Mouse (Mus musculus) adrenal gland, postnatal 4 days (tissue): ENCODE measurements around the gene Hist1h2be. TPM values are rescaled to one million over a fixed set of nuclear protein-coding genes. Genes with fewer than 3 reads are reported as not detected.
"Not testable (repeated sequence)": the region's sequence is repeated elsewhere in the genome, so short reads cannot be mapped to it uniquely, and the experiment has no call there.

Source experiments
- DNase-seq, 2 experiments: peaks; one replicate each; pipeline ENCODE4 v3.0.0; 2021 to 2022; ENCODE audit warnings: low spot score in 2 of 2, mixed read lengths in 2 of 2
- total RNA-seq, 2 experiments: library from RNA; stranded (reverse); gene quantifications; 2 replicates each; pipeline ENCODE4 v1.2.3; 2021

Hist1h2be gene
- total RNA-seq, 2 experiments from 2014 or later = 40.6 to 48.5 TPM

DNA sequence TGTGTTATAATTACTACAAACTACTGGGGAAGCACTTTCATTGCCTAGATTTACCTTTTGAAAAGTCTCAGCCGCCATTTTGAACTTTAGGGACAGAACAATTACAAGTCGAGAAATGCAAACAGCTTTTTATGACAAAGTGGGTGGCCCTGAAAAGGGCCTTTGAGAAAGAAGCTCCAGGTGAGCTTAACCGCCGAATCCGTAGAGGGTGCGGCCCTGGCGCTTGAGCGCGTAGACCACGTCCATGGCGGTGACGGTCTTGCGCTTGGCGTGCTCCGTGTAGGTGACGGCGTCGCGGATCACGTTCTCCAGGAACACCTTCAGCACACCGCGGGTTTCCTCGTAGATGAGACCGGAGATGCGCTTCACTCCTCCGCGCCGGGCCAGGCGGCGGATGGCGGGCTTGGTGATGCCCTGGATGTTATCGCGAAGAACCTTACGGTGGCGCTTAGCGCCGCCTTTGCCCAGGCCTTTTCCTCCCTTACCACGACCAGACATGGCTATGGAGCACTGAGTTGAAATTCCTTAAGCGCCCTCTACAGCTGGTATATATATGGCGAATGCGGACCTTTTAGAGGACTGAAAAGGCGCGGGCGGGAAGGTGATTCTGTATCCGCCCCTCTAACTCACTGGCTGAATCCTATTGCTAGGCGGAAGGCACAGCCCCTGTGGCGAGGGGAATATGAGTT, 69.6 kb downstream of the Hist1h2be start, which contains the start of gene Hist1h4f:
TSS of gene Hist1h4f (minus strand) at position 503 of the 689 bp plus-strand sequence.
- DNase-seq = peak; percentile 51 to 80

- no peak for DNase-seq
Measured at GRCm38 (mm10) chr13:23550761-23551145, 70.2 kb downstream of the Hist1h2be start.

GRCm38 (mm10) chr13:23546694-23547093, 74.2 kb downstream of the Hist1h2be start:
- DNase-seq = no peak

GRCm38 (mm10) chr13:23544787-23545120, 76.2 kb downstream of the Hist1h2be start:
- DNase-seq = not testable (repeated sequence)

DNA sequence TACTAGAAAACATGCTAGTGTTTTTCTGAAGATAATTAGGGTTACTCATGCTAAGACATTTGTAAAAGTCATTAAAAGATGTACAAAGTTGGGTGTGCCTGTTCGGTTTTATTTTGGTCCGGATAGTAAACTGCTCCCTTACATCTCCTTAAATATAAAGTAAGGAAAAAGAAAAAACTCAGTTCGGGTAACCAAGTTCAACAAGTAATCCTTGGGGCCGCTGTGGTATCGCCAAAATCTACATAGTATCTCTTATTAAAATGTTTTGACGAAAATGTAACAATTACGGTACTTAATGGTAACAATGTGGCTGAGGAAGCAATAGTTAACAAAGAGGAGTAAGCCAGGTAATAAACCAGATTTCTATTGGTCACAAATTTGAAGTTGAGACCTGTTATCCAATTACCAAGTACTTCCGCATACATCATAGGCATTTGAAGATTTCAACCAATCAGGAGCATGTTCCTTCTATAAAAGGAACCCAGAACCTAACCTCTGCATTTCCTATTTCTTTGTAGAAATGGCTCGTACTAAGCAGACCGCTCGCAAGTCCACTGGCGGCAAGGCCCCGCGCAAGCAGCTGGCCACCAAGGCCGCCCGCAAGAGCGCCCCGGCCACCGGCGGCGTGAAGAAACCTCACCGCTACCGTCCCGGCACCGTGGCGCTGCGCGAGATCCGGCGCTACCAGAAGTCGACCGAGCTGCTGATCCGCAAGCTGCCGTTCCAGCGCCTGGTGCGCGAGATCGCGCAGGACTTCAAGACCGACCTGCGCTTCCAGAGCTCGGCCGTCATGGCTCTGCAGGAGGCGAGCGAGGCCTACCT, 76.7 kb downstream of the Hist1h2be start, which contains the start of gene Hist1h3f:
TSS of gene Hist1h3f (plus strand) at position 88 of the 822 bp plus-strand sequence.
- DNase-seq = peak; percentile 37 to 49

GRCm38 (mm10) chr13:23542999-23543607, 77.8 kb downstream of the Hist1h2be start, which contains the start of gene Hist1h2bh:
Hist1h2bh (minus strand) TSS chr13:23543392.
- peak in 1 of 2 experiments; percentile 35 for DNase-seq

- not testable (repeated sequence) for DNase-seq
Measured at GRCm38 (mm10) chr13:23542225-23542980, 78.5 kb downstream of the Hist1h2be start.

GRCm38 (mm10) chr13:23541497-23541896, 79.4 kb downstream of the Hist1h2be start:
- no peak for DNase-seq

DNA sequence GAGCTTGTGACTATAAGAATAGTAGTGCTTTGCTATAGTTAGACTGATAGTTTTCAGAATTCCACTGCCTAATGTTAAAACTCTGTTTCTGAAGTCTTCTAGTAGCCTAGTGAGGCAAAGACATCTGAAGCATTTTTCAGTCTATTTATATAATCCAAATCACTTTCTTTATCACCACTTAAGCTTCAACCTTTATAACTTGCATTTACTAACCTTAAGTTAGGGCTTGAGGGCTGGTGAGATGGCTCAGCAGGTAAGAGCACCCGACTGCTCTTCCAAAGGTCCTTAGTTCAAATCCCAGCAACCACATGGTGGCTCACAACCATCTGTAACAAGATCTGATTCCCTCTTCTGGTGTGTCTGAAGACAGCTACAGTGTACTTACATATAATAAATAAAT, 81.1 kb downstream of the Hist1h2be start:
- not testable (repeated sequence) for DNase-seq

DNA sequence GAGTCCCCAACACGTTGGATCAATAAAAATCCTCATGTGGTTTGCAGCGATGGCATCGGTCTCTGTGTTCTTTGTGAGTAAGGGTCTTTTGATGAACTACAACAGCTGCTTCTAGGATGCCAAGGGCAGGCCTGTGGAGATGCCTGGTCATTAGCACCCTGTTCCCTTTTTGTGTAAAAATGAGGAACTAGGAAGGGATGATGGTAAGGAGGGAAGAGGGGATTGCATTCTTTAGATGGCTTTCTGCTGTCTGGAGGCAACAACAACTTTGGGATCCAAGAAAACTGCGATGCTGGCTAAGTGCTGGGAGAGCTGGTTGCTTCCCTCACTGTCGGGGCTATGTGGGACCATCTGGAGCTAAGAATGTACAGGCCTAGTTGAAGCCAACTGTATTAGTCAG, 82.7 kb downstream of the Hist1h2be start:
- no peak for DNase-seq

- no peak for DNase-seq
Measured at GRCm38 (mm10) chr13:23537006-23537710, 83.8 kb downstream of the Hist1h2be start.

GRCm38 (mm10) chr13:23536076-23536822, 84.7 kb downstream of the Hist1h2be start:
- DNase-seq = no peak

- DNase-seq = peak; percentile 69 to 76
Measured at GRCm38 (mm10) chr13:23535137-23536075, 85.5 kb downstream of the Hist1h2be start, which contains the start of gene Hist1h3g. Hist1h3g (plus strand) TSS chr13:23535422.

DNA sequence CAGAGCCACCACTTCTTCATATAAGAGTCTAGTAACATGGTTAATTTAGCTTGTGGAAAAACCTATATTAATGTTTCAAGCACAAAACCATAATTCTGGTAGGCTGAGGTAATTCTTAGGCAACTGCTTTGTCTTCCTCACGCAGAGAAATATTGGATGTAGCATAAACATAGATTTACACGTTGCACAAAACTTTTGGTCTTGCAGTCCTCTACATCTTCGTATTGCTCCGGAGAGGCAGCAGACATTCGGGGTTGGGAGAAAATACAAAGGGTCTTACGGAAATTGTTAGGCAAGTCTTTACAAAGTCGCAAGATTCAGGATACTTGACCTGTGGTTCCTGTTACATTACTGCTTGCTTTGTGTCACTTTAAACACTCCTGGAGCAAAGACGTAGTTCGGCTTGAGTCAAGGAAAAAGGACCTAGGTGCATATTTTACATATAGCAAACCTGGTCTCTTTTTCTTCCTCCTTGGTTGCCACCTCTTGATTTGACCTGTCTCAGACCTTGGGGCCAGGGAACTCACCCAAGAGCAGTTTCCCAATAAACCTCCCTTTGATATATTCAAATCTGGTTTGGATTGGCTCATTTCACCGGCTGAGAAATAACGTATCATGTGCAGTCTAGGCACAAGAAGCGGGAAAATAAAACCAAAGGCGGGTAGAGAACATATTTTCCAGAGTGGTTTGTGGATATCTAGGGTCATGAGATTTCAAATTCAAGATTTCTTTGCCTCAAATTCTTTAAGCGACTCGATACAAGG, 86.4 kb downstream of the Hist1h2be start:
- no peak for DNase-seq
